Comparison of ENCODE assay signal across 9 mouse cellular contexts in the genomic region with DNA sequence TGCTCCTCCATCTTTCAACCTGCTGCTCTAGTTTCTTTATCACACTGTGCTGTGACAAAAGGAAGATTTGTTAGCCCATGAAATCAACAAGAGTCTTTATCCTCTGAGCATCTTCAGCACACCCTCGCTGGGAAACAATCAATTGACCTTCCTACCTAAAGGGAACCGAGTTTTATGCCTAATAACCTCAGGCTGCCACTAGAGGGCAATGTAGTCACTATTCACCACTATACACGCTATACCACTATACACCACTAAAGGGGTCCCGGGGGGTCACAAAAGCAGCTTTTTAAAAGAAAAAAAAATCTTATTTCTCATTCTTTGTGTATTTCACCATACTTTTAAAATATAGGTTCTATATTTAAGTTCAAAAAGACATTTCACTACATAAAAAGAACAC. TPM values are rescaled to one million over a fixed set of nuclear protein-coding genes. Genes with fewer than 3 reads are reported as not detected.
DNase-seq lines count a peak whose midpoint lies in the region; ATAC-seq and TF ChIP-seq lines count a peak whose summit lies in the region.
"Had no signal": no experiment of that assay in that cellular context is flagged by ENCODE, and none has a peak within 500 bp of the region (broad histone marks: within the 10 kb centered on the region; RNA-seq: fewer than 3 reads in every experiment).

No protein-coding gene starts in this region.

- peaks cover 22% of the 10 kb centered on the region for H3K4me1 ChIP-seq in embryonic facial prominence, embryonic 10.5 days
- H3K4me1 ChIP-seq in kidney, embryonic 15.5 days = peaks cover 24% of the 10 kb centered on the region
- no peaks in the 10 kb centered on the region for H3K4me1 ChIP-seq in lung, adult 2 months (ENCODE audit: control insufficient read depth, insufficient read depth, low read length)

- 11% methylated on average over 4 of the region's 4 CpGs for WGBS in embryonic facial prominence, embryonic 10.5 days
- WGBS in kidney, embryonic 15.5 days = 7% methylated on average over 4 of the region's 4 CpGs
- WGBS in lung, adult 2 months = 3% methylated on average over 4 of the region's 4 CpGs

- no peak overlapping the region for H3K9ac ChIP-seq in kidney, embryonic 15.5 days
- H3K9ac ChIP-seq: heart, embryonic 15.5 days had no signal

- no peaks in the 10 kb centered on the region for H3K36me3 ChIP-seq in embryonic facial prominence, embryonic 10.5 days (replicated peaks)
- no peaks in the 10 kb centered on the region for H3K36me3 ChIP-seq in kidney, embryonic 15.5 days
- H3K36me3 ChIP-seq: heart, embryonic 15.5 days had no signal

- no peaks in the 10 kb centered on the region for H3K9me3 ChIP-seq in embryonic facial prominence, embryonic 10.5 days
- H3K9me3 ChIP-seq in kidney, embryonic 15.5 days (replicated peaks) = no peaks in the 10 kb centered on the region
- H3K9me3 ChIP-seq: heart, embryonic 15.5 days had no signal

- H3K4me2 ChIP-seq in kidney, embryonic 15.5 days = no peak overlapping the region
- H3K4me2 ChIP-seq: heart, embryonic 15.5 days had no signal

- TF ChIP-seq CTCF in lung, adult 2 months (IDR thresholded peaks at IDR 0.05; ENCODE audit: insufficient read depth, low read length) = peak; percentile 34

- no peak overlapping the region for H3K4me3 ChIP-seq in embryonic facial prominence, embryonic 10.5 days
- H3K4me3 ChIP-seq in kidney, embryonic 15.5 days (replicated peaks) = no peak overlapping the region
- no peak overlapping the region for H3K4me3 ChIP-seq in lung, adult 2 months (replicated peaks; ENCODE audit: extremely low read depth, low read depth, low read length)
- H3K4me3 ChIP-seq: heart, embryonic 15.5 days had no signal

- ATAC-seq in kidney, embryonic 15.5 days (replicated peaks; ENCODE audit: low FRiP score) = 0 out of 2 replicates have a peak, but pooled peaks have one; percentile 54

- DNase-seq in cerebellum, adult 11 months = peak; percentile 38
- no peak for DNase-seq in cerebellum, adult 11-12 months
- DNase-seq in urinary bladder, postnatal 14 days (ENCODE audit: low spot score) = peak; percentile 29
- no peak for DNase-seq in urinary bladder, postnatal 10 days (ENCODE audit: low spot score)
- peak; percentile 54 for DNase-seq in embryonic facial prominence, embryonic 10.5 days (ENCODE audit: low spot score)
- no peak for DNase-seq in lung, adult 2 months
- DNase-seq in right cerebral cortex, postnatal 4 days = peak; percentile 35

- H3K27me3 ChIP-seq in embryonic facial prominence, embryonic 10.5 days (replicated peaks; ENCODE audit: low read depth, poor library complexity, severe bottlenecking) = peaks cover 12% of the 10 kb centered on the region
- H3K27me3 ChIP-seq in kidney, embryonic 15.5 days = peaks cover 7% of the 10 kb centered on the region; the same call in 1 of the 2 replicates
- H3K27me3 ChIP-seq: heart, embryonic 15.5 days had no signal

- TF ChIP-seq POLR2A in lung, adult 2 months (IDR thresholded peaks at IDR 0.05; ENCODE audit: borderline replicate concordance, extremely low read depth, low read depth, low read length) = no peak

- H3K27ac ChIP-seq in embryonic facial prominence, embryonic 10.5 days (replicated peaks) = no peak overlapping the region
- H3K27ac ChIP-seq in kidney, embryonic 15.5 days = no peak overlapping the region
- H3K27ac ChIP-seq: heart, embryonic 15.5 days had no signal

RNA-seq across cellular contexts. Expression of gene Hectd2, which starts 15.9 kb away (rescaled TPM):
- polyA plus RNA-seq in embryonic facial prominence, embryonic 10.5 days (2016; fragmentation: Nextera tagmentation; extraction: Ambion mirVana) = 2.2 and 2.3 TPM in 2 replicates
- 2.2 and 2.9 TPM in 2 replicates for polyA plus RNA-seq in kidney, embryonic 15.5 days (2015; fragmentation: Nextera tagmentation; extraction: Ambion mirVana)
- 0.40 and 0.57 TPM in 2 replicates for polyA plus RNA-seq in lung, adult 2 months (2012; rRNA removed)

Comparison
In these comparisons a context has a peak if more than half of its experiments do, and no peak if none do; other contexts are left out.
1. DNase-seq: peak in cerebellum, adult 11 months (single experiment), urinary bladder, postnatal 14 days (single experiment), embryonic facial prominence, embryonic 10.5 days (single experiment) and right cerebral cortex, postnatal 4 days (single experiment); none in cerebellum, adult 11-12 months (single experiment), urinary bladder, postnatal 10 days (single experiment) and lung, adult 2 months (single experiment).